Mouse (Mus musculus) hematopoietic stem cell, adult 5-6 weeks (primary cell): ENCODE data around the gene Rara. TPM values are rescaled to one million over a fixed set of nuclear protein-coding genes. Genes with fewer than 3 reads are reported as not detected.

Experiments
- ATAC-seq, 2 experiments: fragments of 125-278 bp in 1 of 2; replicated peaks in 1 of 2; 2 replicates each; pipeline ENCODE4 v1.8.0; 2016 to 2017; ENCODE audit warnings: inconsistent platforms in 2 of 2, mild to moderate bottlenecking in 2 of 2, moderate number of reproducible peaks in 2 of 2, low read depth in 1 of 2, moderate TSS enrichment in 1 of 2; ENCODE audit not compliant: low FRiP score in 2 of 2, poor library complexity in 2 of 2, severe bottlenecking in 2 of 2, insufficient read depth in 1 of 2, low TSS enrichment in 1 of 2
- total RNA-seq: library from RNA; stranded (forward); fragments of 172-1452, 232-1000 nt; gene quantifications from 2 replicates; pipeline ENCODE4 v1.2.3, GENCODE M21; 2017

The Rara gene
- total RNA-seq, 1 experiment from 2014 or later: 6.5 TPM

- ATAC-seq: no peak
These were observed 28.7 kb downstream of the Rara start for GRCm38 (mm10) chr11:98956340-98956739.

- ATAC-seq: peak; percentile 9 to 46; a peak in 3 of 4 replicates
These were observed 32.1 kb downstream of the Rara start for GRCm38 (mm10) chr11:98959437-98960312.

- peak in 1 of 2 experiments; percentile 0; a peak in 1 of 4 replicates for ATAC-seq
These were observed 32.8 kb downstream of the Rara start for GRCm38 (mm10) chr11:98960313-98960906.

- ATAC-seq: no peak
These were observed 33.5 kb downstream of the Rara start for GRCm38 (mm10) chr11:98961051-98961592.

GRCm38 (mm10) chr11:98961766-98962165 is 34.1 kb downstream of the Rara start:
- ATAC-seq: no peak

GRCm38 (mm10) chr11:98962421-98963095 is 34.9 kb downstream of the Rara start:
- ATAC-seq: no peak

GRCm38 (mm10) chr11:98963191-98964021 is 35.8 kb downstream of the Rara start:
- peak; percentile 48 to 57 for ATAC-seq

GRCm38 (mm10) chr11:98964201-98964615 is 36.6 kb downstream of the Rara start:
- no peak for ATAC-seq

GRCm38 (mm10) chr11:98964616-98965415 is 37.2 kb downstream of the Rara start:
- ATAC-seq: no peak

- ATAC-seq: no peak
These were observed 37.9 kb downstream of the Rara start for GRCm38 (mm10) chr11:98965416-98966077.

GRCm38 (mm10) chr11:98966499-98967141 is 39.0 kb downstream of the Rara start:
- no peak for ATAC-seq

GRCm38 (mm10) chr11:98968079-98968478 is 40.5 kb downstream of the Rara start:
- no peak for ATAC-seq

- ATAC-seq: 0 out of 4 replicates have a peak, but pooled peaks of 1 of the 2 experiments have one; percentile 26
These were observed 41.3 kb downstream of the Rara start for GRCm38 (mm10) chr11:98968716-98969495.

GRCm38 (mm10) chr11:98969496-98969927 is 41.9 kb downstream of the Rara start:
- no peak for ATAC-seq
